Mouse (Mus musculus) liver, postnatal 0 days (tissue): Measurements from ENCODE around the gene Man1c1.

Source experiments
- CTCF ChIP-seq: sonication (generic); IDR thresholded peaks from 2 replicates; pipeline ENCODE4 v1.5.1; 2016; ENCODE audit warnings: antibody characterized with exemption, low read depth
- EP300 ChIP-seq: IDR thresholded peaks from 2 replicates; pipeline ENCODE4 v1.6.1; 2016; ENCODE audit warnings: antibody characterized with exemption, low read depth, mild to moderate bottlenecking

- TF ChIP-seq CTCF (no peak), EP300 (no peak)
Measured at GRCm38 (mm10) chr4:134615929-134616625, 88.0 kb downstream of the Man1c1 start.
